Mouse (Mus musculus) myocyte (in vitro differentiated cells): ENCODE results near the gene Cldn15.

Experiments
- CEBPB ChIP-seq: IDR thresholded peaks from 2 replicates; pipeline ENCODE4 v1.6.1; 2011; ENCODE audit warnings: mild to moderate bottlenecking, moderate library complexity; ENCODE audit not compliant: poor library complexity, insufficient read depth, severe bottlenecking
- MAX ChIP-seq: IDR thresholded peaks from one replicate; pipeline ENCODE4 v1.6.1; 2011; ENCODE audit warnings: low read depth, mild to moderate bottlenecking, control low read depth
- MYOD1 ChIP-seq, 3 experiments: IDR thresholded peaks; one replicate each; pipeline ENCODE4 v1.6.1; 2011; ENCODE audit warnings: control low read depth in 2 of 3, low read depth in 2 of 3, mild to moderate bottlenecking in 2 of 3, moderate library complexity in 1 of 3; ENCODE audit not compliant: insufficient read length in 2 of 3, control insufficient read depth in 1 of 3
- POLR2A ChIP-seq: IDR thresholded peaks from one replicate; pipeline ENCODE4 v1.6.1; 2011; ENCODE audit warnings: low read depth, mild to moderate bottlenecking, control low read depth, moderate library complexity; ENCODE audit not compliant: insufficient read length
- POLR2AphosphoS2 ChIP-seq: IDR thresholded peaks from one replicate; pipeline ENCODE4 v1.6.1; 2011; ENCODE audit warnings: low read depth, control low read depth; ENCODE audit not compliant: insufficient read length
- TCF12 ChIP-seq: IDR thresholded peaks from one replicate; pipeline ENCODE4 v1.6.1; 2011; ENCODE audit warnings: mild to moderate bottlenecking, control low read depth; ENCODE audit not compliant: poor library complexity, insufficient read depth, severe bottlenecking
- TCF3 ChIP-seq: IDR thresholded peaks from one replicate; pipeline ENCODE4 v1.6.1; 2011; ENCODE audit warnings: low read depth, control low read depth; ENCODE audit not compliant: insufficient read length
- USF1 ChIP-seq: IDR thresholded peaks from one replicate; pipeline ENCODE4 v1.6.1; 2011; ENCODE audit warnings: low read depth, mild to moderate bottlenecking, control low read depth, moderate library complexity

GRCm38 (mm10) chr5:136937621-136938020, 28.8 kb upstream of the Cldn15 start:
- TF ChIP-seq POLR2A (no peak), MYOD1 (IDR thresholded peaks at IDR 0.05; ENCODE audit: control insufficient read depth in 1 of 3, insufficient read length in 2 of 3, low read depth in 2 of 3) (no peak), TCF12 (no peak), TCF3 (no peak), MAX (no peak), CEBPB (no peak), USF1 (no peak), POLR2AphosphoS2 (no peak)
